Mouse (Mus musculus) splenic B cell, adult 2 months (primary cell): Measurements from ENCODE around the gene Ppp1r3e.

Experiments used
- DNase-seq: peaks from one replicate; pipeline ENCODE4 v3.0.0-alpha.2; 2011; ENCODE audit warnings: low read depth, low spot score
- H3K27me3 ChIP-seq: 2 replicates; pipeline ENCODE4 v1.6.1; 2012; ENCODE audit warnings: mild to moderate bottlenecking, low read length, moderate library complexity, mixed read lengths; ENCODE audit not compliant: control insufficient read depth, poor library complexity, insufficient read depth, severe bottlenecking
- H3K36me3 ChIP-seq: 2 replicates; pipeline ENCODE4 v1.6.1; 2012; ENCODE audit warnings: mild to moderate bottlenecking, low read length, moderate library complexity, mixed read lengths; ENCODE audit not compliant: control insufficient read depth, poor library complexity, insufficient read depth, severe bottlenecking

The Ppp1r3e gene

DNA sequence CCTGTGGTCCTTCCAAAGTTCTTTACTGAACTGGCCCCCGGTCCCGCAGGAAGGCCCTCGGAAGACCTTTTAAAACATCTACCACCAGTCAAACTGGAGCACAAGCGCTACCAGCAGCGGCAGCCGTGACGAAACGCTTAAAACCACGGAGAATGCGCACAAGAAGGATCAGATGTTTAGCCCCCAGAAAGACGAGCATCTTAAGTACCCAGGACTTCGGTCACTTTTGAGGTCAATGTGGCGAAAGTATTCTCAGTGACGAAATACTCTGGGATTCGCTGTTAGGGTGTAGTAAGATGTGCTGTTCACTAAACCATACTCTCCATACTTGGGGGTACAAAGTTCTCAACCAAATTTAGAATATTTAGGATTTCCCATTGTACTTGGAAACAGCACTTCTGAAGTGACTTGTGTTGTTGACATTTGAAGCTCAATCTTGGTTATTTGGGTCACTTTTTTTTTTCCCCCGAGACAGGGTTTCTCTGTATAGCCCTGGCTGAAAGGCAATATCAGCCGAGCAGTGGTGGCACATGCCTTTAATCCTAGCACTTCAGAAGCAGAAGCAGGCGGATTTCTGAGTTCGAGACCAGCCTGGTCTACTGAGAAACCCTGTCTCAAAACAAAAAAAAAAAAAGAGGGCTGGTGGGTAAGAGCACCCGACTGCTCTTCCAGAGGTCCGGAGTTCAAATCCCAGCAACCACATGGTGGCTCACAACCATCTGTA is 12.9 kb downstream of the Ppp1r3e start:
- H3K27me3 ChIP-seq, result no peaks in the 10 kb centered on the region
- H3K36me3 ChIP-seq, result no peaks in the 10 kb centered on the region
- peak; percentile 52 for DNase-seq

DNA sequence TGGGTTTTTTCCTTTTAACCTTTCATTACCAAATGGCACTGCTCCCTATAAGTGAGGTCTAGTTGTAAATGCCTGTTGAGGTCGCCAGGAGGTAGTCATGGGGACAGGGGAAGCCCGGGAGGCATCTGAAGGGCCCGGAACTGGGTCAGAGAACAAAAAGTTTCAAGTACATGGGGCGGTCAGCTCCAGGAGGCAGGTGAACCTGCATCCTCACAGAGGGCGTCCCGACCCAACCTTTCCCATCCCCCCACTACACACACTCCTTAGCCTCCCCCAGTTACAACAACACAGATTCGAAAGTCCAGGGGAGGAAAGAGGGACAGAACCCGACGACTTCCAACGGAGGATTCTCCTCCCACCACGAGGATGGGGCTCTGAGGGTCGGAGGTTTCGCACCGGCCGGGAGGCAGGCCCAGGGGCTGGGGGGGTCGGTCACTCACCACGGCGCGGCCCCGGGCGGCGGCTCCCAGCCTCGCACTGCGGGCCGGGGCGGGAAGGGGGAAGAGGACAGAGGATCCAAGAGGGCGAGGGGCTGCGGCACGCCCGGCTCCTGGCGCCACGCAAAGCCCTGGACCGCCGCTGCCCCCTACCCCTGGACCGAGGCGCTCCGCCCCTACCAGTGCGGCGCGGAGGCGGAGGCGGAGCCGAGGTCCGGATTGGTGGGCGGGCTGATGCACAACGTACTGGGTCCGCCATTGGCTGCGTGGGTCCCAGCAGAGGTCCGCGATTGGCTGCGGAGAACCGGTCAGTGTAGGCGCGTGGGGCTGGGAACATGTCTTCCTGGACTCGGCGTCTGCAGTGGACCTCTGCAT is 13.6 kb downstream of the Ppp1r3e start:
- Histone ChIP-seq H3K27me3 (no peaks in the 10 kb centered on the region), H3K36me3 (no peaks in the 10 kb centered on the region)
- peak; percentile 88 for DNase-seq

DNA sequence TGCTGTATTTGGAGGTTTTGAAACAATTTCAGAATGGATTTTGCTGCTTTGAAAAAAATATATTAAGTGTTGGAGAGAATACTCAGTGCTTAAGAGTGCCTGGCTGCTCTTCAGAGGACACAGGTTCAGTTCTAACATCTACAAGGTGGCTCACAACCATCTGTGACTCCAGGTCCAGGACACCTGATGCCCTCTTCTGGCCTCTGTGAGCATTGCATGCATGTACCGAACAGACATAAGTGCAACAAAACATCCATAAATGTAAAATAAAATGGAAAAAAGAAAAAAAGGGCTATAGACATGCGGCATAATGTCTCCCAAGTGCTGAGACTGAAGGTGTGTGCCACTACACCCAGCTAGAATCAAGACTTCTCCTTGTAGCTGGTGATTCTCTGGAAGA is 16.8 kb downstream of the Ppp1r3e start:
- Histone ChIP-seq H3K36me3 (no peaks in the 10 kb centered on the region), H3K27me3 (no peaks in the 10 kb centered on the region)
- peak; percentile 76 for DNase-seq

DNA sequence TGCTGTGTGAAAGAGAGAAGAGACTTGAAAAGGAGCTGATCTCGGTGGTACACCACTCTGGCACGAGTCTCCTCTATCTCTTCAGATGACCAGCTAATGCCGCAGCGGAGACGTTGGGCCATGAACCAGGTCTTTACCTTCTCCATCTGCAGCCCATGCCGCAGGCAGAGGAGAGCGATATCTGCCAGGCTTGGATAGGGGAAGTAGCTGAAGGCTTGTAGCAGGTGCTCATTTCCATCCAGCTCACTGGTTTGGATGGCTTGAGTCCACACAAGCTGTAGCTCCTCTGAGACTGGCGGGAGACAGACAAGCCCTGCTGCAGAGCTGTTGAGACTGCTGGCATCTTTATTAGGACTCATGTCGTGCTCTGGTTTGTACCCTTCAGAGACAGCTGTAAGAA is 19.5 kb downstream of the Ppp1r3e start:
- no peaks in the 10 kb centered on the region for H3K27me3 ChIP-seq
- H3K36me3 ChIP-seq, result no peaks in the 10 kb centered on the region
- DNase-seq, result no peak

DNA sequence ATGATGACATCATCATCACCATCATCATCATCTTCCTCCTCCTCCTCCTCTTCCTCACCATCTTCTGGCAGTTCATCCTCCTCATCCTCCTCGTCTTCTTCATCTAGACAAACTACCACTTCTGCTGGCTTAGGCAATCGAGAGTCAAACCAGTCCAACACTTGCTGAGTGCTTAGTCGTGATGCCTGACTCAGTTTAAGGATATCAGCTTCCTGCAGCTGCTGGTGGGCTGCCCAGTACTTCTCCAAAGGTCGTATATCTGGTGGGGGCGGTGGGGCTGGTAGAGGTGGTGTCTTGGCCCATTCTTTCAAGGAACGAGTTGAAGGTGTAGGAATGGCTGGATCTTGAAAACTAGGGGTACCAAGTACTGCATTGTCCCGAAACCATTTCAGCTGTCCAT is 20.6 kb downstream of the Ppp1r3e start:
- H3K36me3 ChIP-seq, result no peaks in the 10 kb centered on the region
- no peaks in the 10 kb centered on the region for H3K27me3 ChIP-seq
- DNase-seq, result no peak

DNA sequence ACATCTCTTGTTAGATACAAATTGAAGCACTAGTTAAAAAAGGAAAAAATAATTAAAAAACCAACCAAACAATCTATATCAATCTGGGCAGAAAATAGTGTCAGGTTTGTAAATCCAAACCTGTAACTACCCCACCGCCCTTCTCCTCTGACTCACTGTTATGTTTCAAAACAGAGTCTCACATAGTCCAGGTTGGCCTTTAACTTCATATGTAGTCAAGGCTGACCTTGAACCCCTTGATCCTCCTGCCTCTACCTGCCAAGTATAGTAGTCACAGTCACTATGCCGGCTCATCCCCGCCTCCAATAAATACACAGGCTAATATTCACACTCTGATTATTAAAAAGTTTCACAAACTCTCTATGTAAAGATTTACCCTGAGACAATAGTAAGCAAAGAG is 21.6 kb downstream of the Ppp1r3e start:
- Histone ChIP-seq H3K27me3 (no peaks in the 10 kb centered on the region), H3K36me3 (no peaks in the 10 kb centered on the region)
- DNase-seq, result no peak

DNA sequence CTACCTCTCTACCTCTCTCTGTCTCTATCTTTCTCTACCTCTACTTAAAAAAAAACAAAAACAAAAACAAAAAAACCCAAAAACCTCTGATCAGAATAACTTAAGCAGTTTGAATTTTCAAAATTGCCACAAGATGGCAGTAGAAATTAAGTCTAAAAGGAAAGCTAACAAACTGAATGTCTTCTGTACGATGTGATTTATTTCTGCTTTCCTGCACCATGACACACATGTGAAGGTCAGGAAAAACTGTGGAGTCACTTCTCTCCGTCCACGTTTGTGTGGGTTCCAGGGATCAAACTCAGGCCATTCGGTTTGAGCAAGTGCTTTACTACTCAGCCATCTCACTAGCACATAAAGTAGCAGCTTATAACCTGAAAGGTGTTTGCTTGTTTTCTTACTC is 33.9 kb downstream of the Ppp1r3e start:
- H3K27me3 ChIP-seq, result no peaks in the 10 kb centered on the region
- H3K36me3 ChIP-seq, result no peaks in the 10 kb centered on the region
- peak; percentile 59 for DNase-seq

DNA sequence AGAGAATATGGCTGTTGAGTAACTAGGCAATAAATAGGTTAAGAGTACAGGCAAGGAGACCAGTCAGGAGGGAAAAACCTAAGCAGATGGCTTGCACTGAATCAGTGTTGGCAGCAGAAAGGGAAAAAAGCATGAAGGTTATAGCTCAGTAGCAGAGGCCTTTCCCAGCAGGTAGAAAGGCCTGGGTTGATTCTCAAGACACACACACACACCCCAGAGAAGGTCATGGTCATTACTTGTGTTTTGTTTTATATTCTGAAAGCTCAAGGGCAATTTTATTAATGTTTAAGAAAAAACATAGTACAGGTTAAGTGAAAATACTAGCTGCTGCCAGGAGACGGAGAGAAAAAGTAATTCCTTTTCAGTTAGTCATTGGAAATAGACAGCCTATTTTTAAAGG is 53.6 kb downstream of the Ppp1r3e start:
- no peaks in the 10 kb centered on the region for H3K27me3 ChIP-seq
- no peaks in the 10 kb centered on the region for H3K36me3 ChIP-seq
- no peak for DNase-seq
